Mouse (Mus musculus): ENCODE data around the gene Smim24. TPM values are rescaled to one million over a fixed set of nuclear protein-coding genes. Genes with fewer than 3 reads are reported as not detected.

Smim24 gene
- polyA plus RNA-seq, 1 experiment: 51.1 TPM

DNA sequence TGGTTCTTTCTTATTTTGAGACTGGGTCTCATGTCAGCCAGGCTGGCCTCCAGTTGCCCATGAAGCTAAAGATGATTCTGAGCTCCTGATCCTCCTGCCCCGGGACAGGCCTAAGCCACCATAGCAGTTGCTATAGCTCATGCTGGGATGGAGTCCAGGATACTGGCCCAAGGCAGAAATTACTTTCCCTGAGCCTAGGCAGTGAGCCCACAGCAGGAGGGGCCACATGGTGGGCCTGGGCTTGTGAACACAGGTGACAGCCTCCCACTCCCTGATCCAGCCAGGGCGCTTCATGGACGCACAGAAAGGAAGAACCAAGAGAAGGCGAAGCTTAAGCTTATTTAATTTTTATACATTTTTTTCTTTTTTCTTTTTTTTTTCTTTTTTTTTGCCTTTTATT, 3.0 kb downstream of the Smim24 start:
- Histone ChIP-seq H3K4me3 (ENCODE audit: control insufficient read depth, insufficient read depth, low read length) (no peak overlapping the region), H3K27ac (ENCODE audit: control insufficient read depth, insufficient read depth, low read length) (no peak overlapping the region), H3K4me1 (replicated peaks; ENCODE audit: control insufficient read depth, insufficient read depth, low read length) (peaks cover 27% of the 10 kb centered on the region), H3K36me3 (ENCODE audit: control insufficient read depth, insufficient read depth, low read length) (no peaks in the 10 kb centered on the region), H3K27me3 (ENCODE audit: control insufficient read depth, insufficient read depth, low read length) (no peaks in the 10 kb centered on the region)
- TF ChIP-seq CTCF (IDR thresholded peaks at IDR 0.05; ENCODE audit: borderline replicate concordance, control insufficient read depth, extremely low read depth, insufficient read depth, low read length, poor library complexity): no peak
- TF ChIP-seq POLR2A (IDR thresholded peaks at IDR 0.05; ENCODE audit: control insufficient read depth, extremely low read depth, insufficient read depth, low read length, poor library complexity): no peak
- WGBS: 94% methylated on average over 4 of the region's 4 CpGs
- no peak for DNase-seq

DNA sequence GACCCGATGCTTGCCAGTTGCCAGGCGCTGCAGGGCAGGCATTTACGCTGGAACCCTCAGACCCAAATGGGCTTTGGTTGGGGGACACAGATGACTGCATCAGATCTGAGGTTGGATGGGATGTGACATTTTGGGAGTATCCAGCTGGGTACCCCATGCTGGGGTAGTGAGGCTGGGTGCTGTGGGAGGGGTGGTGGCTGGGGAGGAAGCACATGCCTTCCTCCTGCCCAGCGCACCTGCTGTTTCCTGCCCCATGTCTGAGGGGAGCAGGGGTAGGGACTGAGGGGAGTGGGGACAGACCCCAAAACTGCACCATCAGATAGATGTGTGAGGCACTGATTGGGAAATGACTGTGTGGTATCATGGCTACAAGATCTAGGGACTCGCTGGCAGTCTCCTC, 3.9 kb downstream of the Smim24 start:
- Histone ChIP-seq H3K4me1 (replicated peaks; ENCODE audit: control insufficient read depth, insufficient read depth, low read length) (peaks cover 27% of the 10 kb centered on the region), H3K36me3 (ENCODE audit: control insufficient read depth, insufficient read depth, low read length) (no peaks in the 10 kb centered on the region), H3K27ac (ENCODE audit: control insufficient read depth, insufficient read depth, low read length) (no peak overlapping the region), H3K27me3 (ENCODE audit: control insufficient read depth, insufficient read depth, low read length) (no peaks in the 10 kb centered on the region), H3K4me3 (ENCODE audit: control insufficient read depth, insufficient read depth, low read length) (no peak overlapping the region)
- TF ChIP-seq POLR2A (IDR thresholded peaks at IDR 0.05; ENCODE audit: control insufficient read depth, extremely low read depth, insufficient read depth, low read length, poor library complexity) (no peak), CTCF (IDR thresholded peaks at IDR 0.05; ENCODE audit: borderline replicate concordance, control insufficient read depth, extremely low read depth, insufficient read depth, low read length, poor library complexity) (no peak)
- DNase-seq: no peak
- 15% methylated on average over 5 of the region's 5 CpGs for WGBS

DNA sequence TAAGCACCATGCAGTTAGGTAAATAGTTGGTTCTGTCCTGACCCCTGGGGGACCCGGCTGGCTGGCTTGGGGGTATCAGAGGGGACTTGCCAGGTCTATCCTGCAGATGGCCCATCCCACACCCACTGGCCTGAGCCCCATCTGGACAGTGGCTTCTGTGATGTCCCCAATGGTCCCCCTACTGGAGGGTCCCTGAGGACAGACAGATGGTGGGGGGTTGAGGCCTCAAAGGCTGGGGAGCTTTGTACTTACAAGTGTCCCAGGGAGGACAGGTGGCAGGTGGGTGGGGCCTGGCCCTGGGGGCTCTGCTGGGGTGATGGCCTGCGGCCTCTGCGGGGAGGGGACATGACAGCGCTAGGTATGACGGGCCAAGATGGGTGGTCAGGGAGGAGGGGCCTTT, 6.4 kb downstream of the Smim24 start:
- 98% methylated on average over 5 of the region's 5 CpGs for WGBS
- H3K36me3 ChIP-seq (ENCODE audit: control insufficient read depth, insufficient read depth, low read length): no peaks in the 10 kb centered on the region
- H3K27me3 ChIP-seq (ENCODE audit: control insufficient read depth, insufficient read depth, low read length): no peaks in the 10 kb centered on the region
- TF ChIP-seq POLR2A (IDR thresholded peaks at IDR 0.05; ENCODE audit: control insufficient read depth, extremely low read depth, insufficient read depth, low read length, poor library complexity) (no peak), CTCF (IDR thresholded peaks at IDR 0.05; ENCODE audit: borderline replicate concordance, control insufficient read depth, extremely low read depth, insufficient read depth, low read length, poor library complexity) (no peak)
- H3K4me3 ChIP-seq (ENCODE audit: control insufficient read depth, insufficient read depth, low read length): no peak overlapping the region
- H3K4me1 ChIP-seq (replicated peaks; ENCODE audit: control insufficient read depth, insufficient read depth, low read length): peaks cover 10% of the 10 kb centered on the region
- H3K27ac ChIP-seq (ENCODE audit: control insufficient read depth, insufficient read depth, low read length): no peak overlapping the region
- no peak for DNase-seq

DNA sequence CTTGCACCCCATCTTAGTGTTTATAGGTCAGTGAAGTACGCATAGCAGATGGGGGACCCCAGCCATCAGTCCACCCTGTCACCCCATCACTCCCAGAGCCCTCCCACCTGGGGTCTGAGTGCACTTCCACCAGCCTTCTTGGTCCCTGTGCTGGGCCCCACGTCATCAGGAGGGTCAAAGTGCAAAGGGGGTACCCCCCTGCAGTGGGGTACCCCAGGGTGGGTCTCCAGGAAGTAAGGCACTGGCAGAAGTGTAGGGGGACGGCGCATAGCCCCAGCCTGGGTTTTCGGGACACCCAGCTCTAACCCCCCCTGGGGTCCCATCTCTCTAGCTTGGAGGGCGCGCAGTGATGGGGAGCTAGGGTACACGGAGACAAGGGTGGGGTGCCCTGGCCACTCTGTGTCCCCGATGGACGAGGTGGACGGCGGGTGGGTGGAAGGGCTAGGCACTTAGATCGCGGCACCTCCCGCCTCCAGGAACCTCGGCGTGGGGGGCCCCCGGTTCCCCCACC, 7.0 kb downstream of the Smim24 start:
- DNase-seq: no peak
- no peaks in the 10 kb centered on the region for H3K36me3 ChIP-seq (ENCODE audit: control insufficient read depth, insufficient read depth, low read length)
- no peak overlapping the region for H3K4me3 ChIP-seq (ENCODE audit: control insufficient read depth, insufficient read depth, low read length)
- peaks cover 13% of the 10 kb centered on the region for H3K4me1 ChIP-seq (replicated peaks; ENCODE audit: control insufficient read depth, insufficient read depth, low read length)
- no peaks in the 10 kb centered on the region for H3K27me3 ChIP-seq (ENCODE audit: control insufficient read depth, insufficient read depth, low read length)
- TF ChIP-seq CTCF (IDR thresholded peaks at IDR 0.05; ENCODE audit: borderline replicate concordance, control insufficient read depth, extremely low read depth, insufficient read depth, low read length, poor library complexity) (no peak), POLR2A (IDR thresholded peaks at IDR 0.05; ENCODE audit: control insufficient read depth, extremely low read depth, insufficient read depth, low read length, poor library complexity) (no peak)
- 98% methylated on average over 18 of the region's 18 CpGs for WGBS
- H3K27ac ChIP-seq (ENCODE audit: control insufficient read depth, insufficient read depth, low read length): no peak overlapping the region

DNA sequence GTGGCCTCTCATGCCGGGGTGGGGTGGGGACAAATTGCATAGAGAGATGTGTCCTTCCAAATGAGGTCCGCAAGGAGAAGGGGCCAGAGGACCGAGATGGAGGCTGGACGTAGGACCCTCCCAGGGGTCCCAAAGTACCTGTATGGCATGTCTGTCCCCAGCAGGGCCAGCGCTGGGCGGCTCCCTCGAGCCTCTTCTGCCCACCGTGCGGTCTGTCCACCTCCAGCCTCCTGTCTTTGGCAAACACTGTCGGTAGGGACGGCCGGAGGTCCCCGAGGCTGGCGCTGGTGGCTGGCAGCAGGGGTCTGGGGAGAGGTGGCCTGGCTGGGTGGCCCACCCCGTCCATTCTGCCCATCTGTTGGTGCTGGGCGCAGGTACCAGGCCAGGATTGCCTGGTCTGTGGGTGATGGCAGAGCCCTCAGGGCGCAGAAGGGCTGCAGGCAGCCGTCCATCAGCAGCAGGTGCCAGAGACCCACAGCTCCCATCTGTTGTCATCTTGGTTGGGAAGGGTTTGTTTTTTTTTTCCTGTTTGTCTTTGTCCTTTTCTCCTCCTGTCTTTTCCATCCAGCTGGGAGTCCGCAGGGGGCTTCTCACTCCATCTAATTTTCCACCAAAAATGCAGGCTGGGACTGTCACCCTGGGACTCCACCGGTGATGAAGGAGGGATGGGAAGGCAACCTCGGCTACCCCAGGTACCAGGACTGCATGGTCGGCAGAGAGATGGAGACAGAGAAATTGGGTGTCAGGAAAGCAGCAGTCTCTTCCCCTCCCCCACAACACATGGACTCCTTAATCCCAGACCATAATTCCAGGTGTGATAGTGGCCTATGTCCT, 7.7 kb downstream of the Smim24 start:
- TF ChIP-seq CTCF (IDR thresholded peaks at IDR 0.05; ENCODE audit: borderline replicate concordance, control insufficient read depth, extremely low read depth, insufficient read depth, low read length, poor library complexity) (no peak), POLR2A (IDR thresholded peaks at IDR 0.05; ENCODE audit: control insufficient read depth, extremely low read depth, insufficient read depth, low read length, poor library complexity) (no peak)
- WGBS: 94% methylated on average over 22 of the region's 22 CpGs
- no peaks in the 10 kb centered on the region for H3K36me3 ChIP-seq (ENCODE audit: control insufficient read depth, insufficient read depth, low read length)

DNA sequence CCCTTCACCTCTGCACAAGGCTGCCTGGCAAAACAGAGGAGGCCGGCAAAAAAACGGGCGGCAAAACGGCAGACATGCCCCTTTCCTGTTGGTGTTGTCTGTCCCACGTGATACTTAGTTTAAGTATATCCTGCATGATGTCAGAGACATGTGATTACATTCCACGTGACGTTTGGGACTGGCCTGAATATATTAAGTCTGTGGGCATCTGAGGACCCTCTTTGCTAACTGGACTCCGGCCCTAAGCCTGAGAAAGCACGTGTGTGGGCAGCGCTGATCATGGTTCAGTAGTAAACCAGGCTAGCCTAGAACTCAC, 8.3 kb downstream of the Smim24 start:
- Histone ChIP-seq H3K36me3 (ENCODE audit: control insufficient read depth, insufficient read depth, low read length) (no peaks in the 10 kb centered on the region), H3K27me3 (ENCODE audit: control insufficient read depth, insufficient read depth, low read length) (no peaks in the 10 kb centered on the region), H3K27ac (ENCODE audit: control insufficient read depth, insufficient read depth, low read length) (no peak overlapping the region), H3K4me3 (ENCODE audit: control insufficient read depth, insufficient read depth, low read length) (no peak overlapping the region), H3K4me1 (replicated peaks; ENCODE audit: control insufficient read depth, insufficient read depth, low read length) (peaks cover 17% of the 10 kb centered on the region)
- DNase-seq: no peak
- 92% methylated on average over 10 of the region's 10 CpGs for WGBS
- no peak for TF ChIP-seq POLR2A (IDR thresholded peaks at IDR 0.05; ENCODE audit: control insufficient read depth, extremely low read depth, insufficient read depth, low read length, poor library complexity)

More for the DNA sequence above, 7.7 kb downstream of the Smim24 start:
- peaks cover 16% of the 10 kb centered on the region for H3K4me1 ChIP-seq (replicated peaks; ENCODE audit: control insufficient read depth, insufficient read depth, low read length)
- DNase-seq: no peak
- H3K27ac ChIP-seq (ENCODE audit: control insufficient read depth, insufficient read depth, low read length): no peak overlapping the region
- H3K27me3 ChIP-seq (ENCODE audit: control insufficient read depth, insufficient read depth, low read length): no peaks in the 10 kb centered on the region
- no peak overlapping the region for H3K4me3 ChIP-seq (ENCODE audit: control insufficient read depth, insufficient read depth, low read length)

Data from thymus, adult 2 months (tissue).